Mouse (Mus musculus): ENCODE data around the gene Zfp422. TPM values are rescaled to one million over a fixed set of nuclear protein-coding genes. Genes with fewer than 3 reads are reported as not detected.
"Not testable (repeated sequence)": the region's sequence is repeated elsewhere in the genome, so short reads cannot be mapped to it uniquely, and the experiment has no call there.

Zfp422 gene
- total RNA-seq, 2 experiments from 2014 or later: 21.9 to 24.4 TPM

GRCm38 (mm10) chr6:116600969-116601368 is 27.8 kb downstream of the Zfp422 start:
- not testable (repeated sequence) for DNase-seq (ENCODE audit: extremely low spot score in 1 of 2, low spot score in 1 of 2)

- no peak for DNase-seq (ENCODE audit: extremely low spot score in 1 of 2, low spot score in 1 of 2)
Measured at GRCm38 (mm10) chr6:116584095-116584494, 44.7 kb downstream of the Zfp422 start, which contains the start of gene Olfr215. Olfr215 (minus strand) TSS chr6:116584195.

Small RNAs within 50 kb of the gene (microRNA-seq; reads per million reads assigned to microRNA genes)
- gene Mir7043: 0 reads per million in 2 experiments

Other genes starting within 250 kb of the Zfp422 start
- 1 to 10 TPM; 2.5 to 4.0 TPM for gene Alox5, start 167.8 kb downstream of the Zfp422 start, total RNA-seq (2021)
- gene Olfr211, start 139.9 kb downstream of the Zfp422 start, total RNA-seq (2021): not detected
- gene Olfr212, start 122.5 kb downstream of the Zfp422 start, total RNA-seq (2021): not detected
- gene Olfr213, start 90.5 kb downstream of the Zfp422 start, total RNA-seq (2021): not detected
- 1 to 10 TPM; 2.6 to 2.8 TPM for gene Gm5580, start 77.9 kb downstream of the Zfp422 start, total RNA-seq (2021)
- not detected for gene Olfr214, start 74.8 kb downstream of the Zfp422 start, total RNA-seq (2021)
- not detected for gene Olfr215, start 44.8 kb downstream of the Zfp422 start, total RNA-seq (2021)
- 1 to 10 TPM; 1.1 to 2.9 TPM for gene Depp1, start 21.6 kb upstream of the Zfp422 start, total RNA-seq (2021)
- 1 to 10 TPM; 2.2 to 2.8 TPM for gene Rassf4, start 45.0 kb upstream of the Zfp422 start, total RNA-seq (2021)
- under 1 TPM; 0.21 to 0.22 TPM for gene Tmem72, start 87.9 kb upstream of the Zfp422 start, total RNA-seq (2021)